Mouse (Mus musculus) adrenal gland, adult 10 weeks (tissue): ENCODE results near the gene Ccdc120. TPM values are rescaled to one million over a fixed set of nuclear protein-coding genes. Genes with fewer than 3 reads are reported as not detected.

Source experiments
- polyA plus RNA-seq: library from polyadenylated mRNA; stranded (reverse); fragments of 350-450 nt; fragmentation: Illumina TruSeq; extraction: RNeasy Lipid Tissue Mini Kit (QIAGEN cat#74804); gene quantifications from one replicate; pipeline ENCODE4 v1.2.3, GENCODE M21; 2014; ENCODE audit warnings: low read depth, low replicate concordance

Gene Ccdc120
- 0.23 TPM for polyA plus RNA-seq

GRCm38 (mm10) chrX:7750432-7751116, at the start of gene Ccdc120:
Ccdc120 (minus strand) TSS chrX:7750905.

GRCm38 (mm10) chrX:7789542-7790136, 38.9 kb upstream of the Ccdc120 start, which contains the start of gene Gripap1:
Gripap1 (plus strand) TSS chrX:7789765.

GRCm38 (mm10) chrX:7762137-7762920, 11.6 kb upstream of the Ccdc120 start, which contains the start of gene Tfe3:
Tfe3 (plus strand) TSS chrX:7762560.

GRCm38 (mm10) chrX:7728215-7728921, 22.3 kb downstream of the Ccdc120 start, which contains the start of gene Praf2:
Praf2 (plus strand) TSS chrX:7728439.

GRCm38 (mm10) chrX:7721514-7722281, 29.0 kb downstream of the Ccdc120 start, which contains the start of gene Gm45208:
Gm45208 (plus strand) TSS chrX:7722245.

GRCm38 (mm10) chrX:7714135-7714899, 36.4 kb downstream of the Ccdc120 start, which contains the start of gene Wdr45:
Wdr45 (plus strand) TSS chrX:7714333.

GRCm38 (mm10) chrX:7696954-7697381, 53.7 kb downstream of the Ccdc120 start, which contains the start of gene Gpkow:
Gpkow (plus strand) TSS chrX:7697131.

Other genes starting within 250 kb of the Ccdc120 start
- not detected for gene Foxp3, start 177.3 kb downstream of the Ccdc120 start, polyA plus RNA-seq
- 2.6 TPM for gene Ppp1r3f, start 176.6 kb downstream of the Ccdc120 start, polyA plus RNA-seq
- 1.4 TPM for gene Ccdc22, start 145.4 kb downstream of the Ccdc120 start, polyA plus RNA-seq
- gene Cacna1f, start 143.8 kb downstream of the Ccdc120 start, polyA plus RNA-seq = not detected
- gene Syp, start 112.4 kb downstream of the Ccdc120 start, polyA plus RNA-seq = 14.8 TPM
- 5.5 TPM for gene Prickle3, start 93.6 kb downstream of the Ccdc120 start, polyA plus RNA-seq
- gene Plp2, start 79.5 kb downstream of the Ccdc120 start, polyA plus RNA-seq = 55.3 TPM
- gene Magix, start 69.7 kb downstream of the Ccdc120 start, polyA plus RNA-seq = 0.29 TPM
- 96.3 TPM for gene Gpkow, start 53.8 kb downstream of the Ccdc120 start, polyA plus RNA-seq
- 9.0 TPM for gene Wdr45, start 36.6 kb downstream of the Ccdc120 start, polyA plus RNA-seq
- gene Gm45208, start 28.7 kb downstream of the Ccdc120 start, polyA plus RNA-seq = not detected
- gene Praf2, start 22.5 kb downstream of the Ccdc120 start, polyA plus RNA-seq = 8.2 TPM
- 10.4 TPM for gene Tfe3, start 11.7 kb upstream of the Ccdc120 start, polyA plus RNA-seq
- gene Gripap1, start 38.9 kb upstream of the Ccdc120 start, polyA plus RNA-seq = 28.3 TPM
- gene Kcnd1, start 71.4 kb upstream of the Ccdc120 start, polyA plus RNA-seq = 1.5 TPM
- 35.6 TPM for gene Otud5, start 90.5 kb upstream of the Ccdc120 start, polyA plus RNA-seq
- 9.1 TPM for gene Pim2, start 127.4 kb upstream of the Ccdc120 start, polyA plus RNA-seq
- gene Slc35a2, start 133.1 kb upstream of the Ccdc120 start, polyA plus RNA-seq = 7.2 TPM
- 45.8 TPM for gene Pqbp1, start 148.4 kb upstream of the Ccdc120 start, polyA plus RNA-seq
- 7.5 TPM for gene Timm17b, start 148.5 kb upstream of the Ccdc120 start, polyA plus RNA-seq
- not detected for gene Gm10491, start 156.9 kb upstream of the Ccdc120 start, polyA plus RNA-seq
- not detected for gene Gm10490, start 158.6 kb upstream of the Ccdc120 start, polyA plus RNA-seq
- not detected for gene Pcsk1n, start 168.9 kb upstream of the Ccdc120 start, polyA plus RNA-seq
- gene Eras, start 177.7 kb upstream of the Ccdc120 start, polyA plus RNA-seq = not detected
- gene Hdac6, start 197.0 kb upstream of the Ccdc120 start, polyA plus RNA-seq = 1.9 TPM
- gene Gata1, start 227.2 kb upstream of the Ccdc120 start, polyA plus RNA-seq = not detected